Mouse (Mus musculus) forebrain, embryonic 14.5 days (tissue): ENCODE measurements around the gene Syt13. TPM values are rescaled to one million over a fixed set of nuclear protein-coding genes. Genes with fewer than 3 reads are reported as not detected.

Source experiments
- ATAC-seq: fragments of 200-750 bp; cut with Nextera tagmentation; 2 replicates; pipeline ENCODE4 v1.8.0; 2017; ENCODE audit warnings: mild to moderate bottlenecking, moderate library complexity
- DNase-seq: peaks from one replicate; pipeline ENCODE4 v3.0.0-alpha.2; 2015; ENCODE audit warnings: low spot score
- H3K27ac ChIP-seq: fragments of 300-500 bp; sonication (generic); 2 replicates; pipeline ENCODE4 v1.5.1; 2014; ENCODE audit warnings: low read depth, mild to moderate bottlenecking, control low read depth, low read length, moderate library complexity
- H3K27me3 ChIP-seq: fragments of 300-500 bp; sonication (generic); replicated peaks from 2 replicates; pipeline ENCODE4 v1.6.1; 2014; ENCODE audit warnings: low read length, control low read depth, mixed read lengths; ENCODE audit not compliant: control insufficient read depth, insufficient read depth
- H3K36me3 ChIP-seq: fragments of 300-500 bp; sonication (generic); 2 replicates; pipeline ENCODE4 v1.6.1; 2014; ENCODE audit warnings: low read length, control low read depth; ENCODE audit not compliant: control insufficient read depth, insufficient read depth
- H3K4me1 ChIP-seq: fragments of 300-500 bp; sonication (generic); 2 replicates; pipeline ENCODE4 v1.6.1; 2014; ENCODE audit warnings: antibody characterized with exemption, low read length, control low read depth; ENCODE audit not compliant: control insufficient read depth, insufficient read depth
- H3K4me2 ChIP-seq: fragments of 300-500 bp; sonication (generic); 2 replicates; pipeline ENCODE4 v1.6.1; 2014; ENCODE audit warnings: mild to moderate bottlenecking, control low read depth, low read length
- H3K4me3 ChIP-seq: fragments of 300-500 bp; sonication (generic); 2 replicates; pipeline ENCODE4 v1.5.1; 2014; ENCODE audit warnings: low read depth, low read length, control low read depth
- H3K9ac ChIP-seq: fragments of 300-500 bp; sonication (generic); 2 replicates; pipeline ENCODE4 v1.6.1; 2014; ENCODE audit warnings: mild to moderate bottlenecking, low read length, control low read depth, moderate library complexity
- H3K9me3 ChIP-seq: fragments of 300-500 bp; sonication (generic); replicated peaks from 2 replicates; pipeline ENCODE4 v1.6.1; 2016; ENCODE audit warnings: low read length, control low read depth, mixed read lengths; ENCODE audit not compliant: control insufficient read depth
- WGBS: fragments of 180-500 bp; shearing (Covaris S2); extraction: QIAGEN DNeasy Blood & Tissue Kit; methylation state at CpG from one replicate; pipeline ENCODE4 v1.1.7; 2014; 5-methylcytosine and 5-hydroxymethylcytosine counted together
- polyA plus RNA-seq: library from polyadenylated mRNA; unstranded; fragments of >200 nt; fragmentation: Nextera tagmentation; extraction: Ambion mirVana; gene quantifications from 2 replicates; pipeline ENCODE4 v1.2.1, GENCODE M21; 2014

Syt13 gene
- polyA plus RNA-seq, 1 experiment from 2014 or later: 35.4 TPM

GRCm38 (mm10) chr2:92991976-92992375, 77.1 kb downstream of the Syt13 start:
- Histone ChIP-seq H3K27me3 (no peaks in the 10 kb centered on the region), H3K36me3 (peaks cover 17% of the 10 kb centered on the region; the same call in 1 of the 2 replicates), H3K4me2 (no peak overlapping the region), H3K27ac (no peak overlapping the region), H3K9me3 (no peaks in the 10 kb centered on the region), H3K4me1 (peaks cover 6% of the 10 kb centered on the region), H3K4me3 (no peak overlapping the region), H3K9ac (no peak overlapping the region)
- no peak for ATAC-seq
- DNase-seq: no peak
- 95% methylated on average over 5 of the region's 5 CpGs for WGBS

- H3K9ac ChIP-seq: no peak overlapping the region
- 79% methylated on average over 4 of the region's 4 CpGs for WGBS
- 0 out of 2 replicates have a peak, but pooled peaks cover 9% of the 10 kb centered on the region for H3K36me3 ChIP-seq
- no peaks in the 10 kb centered on the region for H3K4me1 ChIP-seq
- no peak overlapping the region for H3K4me3 ChIP-seq
- H3K27ac ChIP-seq: no peak overlapping the region
- ATAC-seq (no peak), DNase-seq (no peak)
- no peaks in the 10 kb centered on the region for H3K9me3 ChIP-seq
- H3K27me3 ChIP-seq: no peaks in the 10 kb centered on the region
- H3K4me2 ChIP-seq: no peak overlapping the region
Observed at GRCm38 (mm10) chr2:93005028-93005427, 90.1 kb downstream of the Syt13 start.

Other genes starting within 250 kb of the Syt13 start
- gene Prdm11, start 131.1 kb downstream of the Syt13 start, polyA plus RNA-seq: 0.76 and 0.96 TPM in 2 replicates